Mouse (Mus musculus): ENCODE measurements around the gene S100a5. TPM values are rescaled to one million over a fixed set of nuclear protein-coding genes. Genes with fewer than 3 reads are reported as not detected.
A peak's percentile ranks its signal among the peaks of the same experiment; 100 is the strongest.

The S100a5 gene
- polyA plus RNA-seq, 1 experiment from 2014 or later: not detected

DNA sequence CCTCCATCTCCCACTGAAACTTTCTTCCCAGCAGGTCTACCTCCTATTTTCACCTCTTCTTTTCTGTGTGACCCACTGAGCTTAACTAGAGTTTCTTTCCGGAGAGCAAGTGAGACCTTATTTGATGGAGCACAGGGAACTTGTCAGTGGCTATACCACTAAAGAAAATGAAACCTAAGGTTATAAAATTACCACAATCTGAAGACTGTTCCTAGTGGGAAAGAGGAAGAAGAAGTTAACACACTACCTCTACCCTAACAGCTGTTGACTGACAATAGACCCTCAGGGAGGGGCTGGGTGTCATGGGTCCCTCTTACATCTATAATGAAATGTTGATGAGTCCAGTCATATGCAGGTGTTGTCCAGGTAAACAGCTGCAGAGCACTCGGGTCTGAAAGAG lies 23.7 kb downstream of the S100a5 start:
- no peak overlapping the region for H3K4me3 ChIP-seq (ENCODE audit: low read depth, low read length)
- no peak overlapping the region for H3K9ac ChIP-seq (replicated peaks; ENCODE audit: low read length)
- no peaks in the 10 kb centered on the region for H3K27me3 ChIP-seq (ENCODE audit: control insufficient read depth, insufficient read depth, low read length)
- no peak overlapping the region for H3K4me2 ChIP-seq (ENCODE audit: low read depth, low read length)
- ATAC-seq (replicated peaks; ENCODE audit: insufficient number of reproducible peaks, low FRiP score, low TSS enrichment, low read depth): no peak
- DNase-seq (ENCODE audit: low spot score): no peak
- no peak overlapping the region for H3K27ac ChIP-seq (replicated peaks; ENCODE audit: low read depth, low read length)
- no peaks in the 10 kb centered on the region for H3K9me3 ChIP-seq (replicated peaks; ENCODE audit: control insufficient read depth, low read length)
- H3K4me1 ChIP-seq (ENCODE audit: control insufficient read depth, insufficient read depth, low read length): no peaks in the 10 kb centered on the region
- 86% methylated on average over 2 of the region's 2 CpGs for WGBS
- H3K36me3 ChIP-seq (replicated peaks; ENCODE audit: control insufficient read depth, insufficient read depth, low read depth, low read length): no peaks in the 10 kb centered on the region

GRCm38 (mm10) chr3:90638511-90639275 lies 30.4 kb downstream of the S100a5 start:
- Histone ChIP-seq H3K4me2 (ENCODE audit: low read depth, low read length) (no peak overlapping the region), H3K9ac (replicated peaks; ENCODE audit: low read length) (no peak overlapping the region), H3K27ac (replicated peaks; ENCODE audit: low read depth, low read length) (no peak overlapping the region), H3K4me1 (ENCODE audit: control insufficient read depth, insufficient read depth, low read length) (no peaks in the 10 kb centered on the region), H3K9me3 (replicated peaks; ENCODE audit: control insufficient read depth, low read length) (no peaks in the 10 kb centered on the region), H3K36me3 (replicated peaks; ENCODE audit: control insufficient read depth, insufficient read depth, low read depth, low read length) (no peaks in the 10 kb centered on the region), H3K4me3 (ENCODE audit: low read depth, low read length) (no peak overlapping the region), H3K27me3 (ENCODE audit: control insufficient read depth, insufficient read depth, low read length) (no peaks in the 10 kb centered on the region)
- DNase-seq (ENCODE audit: low spot score) (no peak), ATAC-seq (replicated peaks; ENCODE audit: insufficient number of reproducible peaks, low FRiP score, low TSS enrichment, low read depth) (no peak)
- 60% methylated on average over 1 of the region's 1 CpGs for WGBS

DNA sequence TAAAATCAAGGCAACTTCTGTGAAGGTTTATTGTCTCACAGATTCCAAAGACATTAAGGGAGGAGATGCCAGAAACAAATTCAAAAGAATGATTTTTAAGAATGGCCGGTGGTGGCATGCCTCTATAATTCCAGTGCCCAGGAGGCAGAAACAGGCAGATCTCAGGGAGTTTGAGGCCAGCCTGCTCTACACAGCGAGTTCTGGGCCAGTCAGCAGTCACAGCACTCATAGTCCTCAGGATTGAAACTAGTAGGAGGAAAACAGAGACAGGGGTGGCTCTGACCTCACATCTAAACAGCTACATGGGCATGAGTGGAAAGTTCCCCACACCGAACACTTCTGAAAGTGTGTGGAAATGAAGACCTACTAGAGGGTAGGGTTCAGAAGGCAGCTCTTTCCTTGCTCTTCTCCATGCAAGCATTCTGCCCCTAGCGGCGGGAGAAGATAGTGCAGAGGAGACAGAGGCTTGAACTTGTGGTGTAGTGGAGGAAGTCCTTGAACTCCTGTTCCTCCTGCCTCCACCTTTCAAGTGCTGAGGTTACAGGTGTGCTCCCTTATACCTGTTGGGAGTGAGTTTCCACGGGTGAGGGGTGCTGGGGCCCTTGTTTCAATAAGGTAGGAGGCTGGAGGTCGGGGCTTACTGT lies 31.3 kb downstream of the S100a5 start:
- H3K27me3 ChIP-seq (ENCODE audit: control insufficient read depth, insufficient read depth, low read length): no peaks in the 10 kb centered on the region
- peak; percentile 55 for DNase-seq (ENCODE audit: low spot score)
- 56% methylated on average over 7 of the region's 7 CpGs for WGBS

DNA sequence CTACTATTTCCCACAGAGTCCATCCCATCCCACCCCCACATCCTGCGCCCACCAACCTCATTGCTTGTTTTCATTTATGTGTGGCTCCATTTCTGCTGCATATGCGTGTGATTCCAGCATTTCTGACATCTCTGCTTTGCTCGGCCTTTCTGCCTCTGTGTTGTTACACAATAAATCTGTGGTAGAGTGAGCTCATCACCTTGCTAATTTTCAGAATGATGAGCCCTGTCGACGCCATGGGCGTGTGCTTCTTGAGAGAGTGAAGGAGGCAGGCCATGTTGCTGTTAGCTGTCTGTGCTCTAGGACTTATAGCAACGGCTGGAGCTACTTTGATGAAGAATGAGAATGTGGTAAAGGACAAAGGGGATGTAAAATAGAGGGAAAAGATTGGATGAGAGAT lies 32.7 kb downstream of the S100a5 start:
- Histone ChIP-seq H3K27me3 (ENCODE audit: control insufficient read depth, insufficient read depth, low read length) (no peaks in the 10 kb centered on the region), H3K9ac (replicated peaks; ENCODE audit: low read length) (no peak overlapping the region), H3K36me3 (replicated peaks; ENCODE audit: control insufficient read depth, insufficient read depth, low read depth, low read length) (no peaks in the 10 kb centered on the region), H3K4me2 (ENCODE audit: low read depth, low read length) (no peak overlapping the region), H3K4me3 (ENCODE audit: low read depth, low read length) (no peak overlapping the region), H3K27ac (replicated peaks; ENCODE audit: low read depth, low read length) (no peak overlapping the region), H3K9me3 (replicated peaks; ENCODE audit: control insufficient read depth, low read length) (no peaks in the 10 kb centered on the region), H3K4me1 (ENCODE audit: control insufficient read depth, insufficient read depth, low read length) (no peaks in the 10 kb centered on the region)
- 87% methylated on average over 7 of the region's 7 CpGs for WGBS
- ATAC-seq (replicated peaks; ENCODE audit: insufficient number of reproducible peaks, low FRiP score, low TSS enrichment, low read depth) (no peak), DNase-seq (ENCODE audit: low spot score) (no peak)

More for the DNA sequence above, 31.3 kb downstream of the S100a5 start:
- Histone ChIP-seq H3K36me3 (replicated peaks; ENCODE audit: control insufficient read depth, insufficient read depth, low read depth, low read length) (no peaks in the 10 kb centered on the region), H3K4me1 (ENCODE audit: control insufficient read depth, insufficient read depth, low read length) (no peaks in the 10 kb centered on the region), H3K27ac (replicated peaks; ENCODE audit: low read depth, low read length) (no peak overlapping the region), H3K4me3 (ENCODE audit: low read depth, low read length) (no peak overlapping the region), H3K4me2 (ENCODE audit: low read depth, low read length) (no peak overlapping the region), H3K9me3 (replicated peaks; ENCODE audit: control insufficient read depth, low read length) (no peaks in the 10 kb centered on the region), H3K9ac (replicated peaks; ENCODE audit: low read length) (no peak overlapping the region)
- no peak for ATAC-seq (replicated peaks; ENCODE audit: insufficient number of reproducible peaks, low FRiP score, low TSS enrichment, low read depth)

DNA sequence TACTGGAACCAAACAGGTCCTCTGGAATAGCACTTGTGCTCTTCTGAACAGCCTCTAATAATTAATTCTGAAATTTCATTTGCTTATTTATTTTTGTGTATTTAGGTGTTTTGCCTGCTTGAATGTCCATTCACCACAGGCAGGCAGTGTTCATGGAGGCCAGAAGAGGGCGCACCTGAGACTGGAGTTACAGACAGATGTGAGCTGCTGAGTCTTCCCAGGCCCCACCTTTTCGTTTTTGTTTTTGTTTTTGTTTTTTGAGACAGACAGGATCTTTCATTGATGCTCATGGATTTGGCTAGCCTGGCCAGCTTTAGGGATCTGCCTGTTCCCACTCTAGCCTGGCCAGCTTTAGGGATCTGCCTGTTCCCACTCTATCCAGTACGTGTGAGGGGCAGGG lies 35.9 kb downstream of the S100a5 start:
- peak; percentile 32 for DNase-seq (ENCODE audit: low spot score)
- no peak for ATAC-seq (replicated peaks; ENCODE audit: insufficient number of reproducible peaks, low FRiP score, low TSS enrichment, low read depth)
- no peak overlapping the region for H3K4me2 ChIP-seq (ENCODE audit: low read depth, low read length)

DNA sequence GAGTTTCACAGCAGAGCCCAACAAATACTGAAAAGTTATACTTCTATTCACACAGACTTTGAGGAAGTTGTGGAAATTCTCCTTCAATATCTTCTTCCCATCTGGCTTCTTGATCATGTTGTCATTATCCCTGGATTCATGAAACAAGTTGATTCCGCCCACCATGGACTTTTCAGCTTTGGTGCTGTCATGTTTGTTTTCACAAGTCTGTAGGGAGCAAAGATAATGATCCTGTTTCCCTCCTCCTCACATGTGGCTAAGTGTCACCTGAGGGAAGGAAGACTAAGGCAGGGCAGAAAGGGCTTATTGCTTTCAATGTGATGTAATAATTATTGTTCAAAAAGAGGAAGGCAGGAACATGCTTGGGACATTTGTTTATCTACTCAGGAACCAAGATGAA lies 39.0 kb downstream of the S100a5 start:
- Histone ChIP-seq H3K4me1 (ENCODE audit: control insufficient read depth, insufficient read depth, low read length) (no peaks in the 10 kb centered on the region), H3K4me2 (ENCODE audit: low read depth, low read length) (no peak overlapping the region), H3K27me3 (ENCODE audit: control insufficient read depth, insufficient read depth, low read length) (no peaks in the 10 kb centered on the region), H3K4me3 (ENCODE audit: low read depth, low read length) (no peak overlapping the region), H3K9ac (replicated peaks; ENCODE audit: low read length) (no peak overlapping the region), H3K36me3 (replicated peaks; ENCODE audit: control insufficient read depth, insufficient read depth, low read depth, low read length) (no peaks in the 10 kb centered on the region), H3K9me3 (replicated peaks; ENCODE audit: control insufficient read depth, low read length) (no peaks in the 10 kb centered on the region), H3K27ac (replicated peaks; ENCODE audit: low read depth, low read length) (no peak overlapping the region)
- DNase-seq (ENCODE audit: low spot score) (no peak), ATAC-seq (replicated peaks; ENCODE audit: insufficient number of reproducible peaks, low FRiP score, low TSS enrichment, low read depth) (no peak)
- 85% methylated on average over 1 of the region's 1 CpGs for WGBS

More for the DNA sequence above, 35.9 kb downstream of the S100a5 start:
- no peaks in the 10 kb centered on the region for H3K27me3 ChIP-seq (ENCODE audit: control insufficient read depth, insufficient read depth, low read length)
- no peak overlapping the region for H3K4me3 ChIP-seq (ENCODE audit: low read depth, low read length)
- H3K9me3 ChIP-seq (replicated peaks; ENCODE audit: control insufficient read depth, low read length): no peaks in the 10 kb centered on the region
- no peak overlapping the region for H3K9ac ChIP-seq (replicated peaks; ENCODE audit: low read length)
- H3K36me3 ChIP-seq (replicated peaks; ENCODE audit: control insufficient read depth, insufficient read depth, low read depth, low read length): no peaks in the 10 kb centered on the region
- H3K27ac ChIP-seq (replicated peaks; ENCODE audit: low read depth, low read length): no peak overlapping the region
- WGBS: 53% methylated on average over 3 of the region's 3 CpGs
- no peaks in the 10 kb centered on the region for H3K4me1 ChIP-seq (ENCODE audit: control insufficient read depth, insufficient read depth, low read length)

DNA sequence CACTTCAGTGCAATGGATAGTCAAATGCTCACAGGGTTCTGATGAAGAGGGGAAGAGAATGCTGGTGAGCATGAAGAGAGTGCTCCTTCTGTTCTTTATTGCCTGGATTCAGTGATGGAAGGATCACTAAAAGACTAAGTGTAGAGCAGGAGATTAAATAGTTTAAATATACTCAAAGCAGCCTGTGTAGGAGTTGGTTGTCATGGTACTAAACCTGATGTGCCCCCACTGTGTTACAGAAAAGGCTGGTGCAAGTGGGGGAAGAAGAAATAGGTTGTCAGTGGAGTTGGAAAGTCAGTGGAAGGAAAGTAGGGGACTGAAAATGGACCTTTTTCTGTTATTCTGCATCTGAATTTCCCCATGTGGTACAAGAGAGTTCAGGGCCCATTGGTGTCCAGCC lies 40.7 kb downstream of the S100a5 start:
- ATAC-seq (replicated peaks; ENCODE audit: insufficient number of reproducible peaks, low FRiP score, low TSS enrichment, low read depth): no peak
- Histone ChIP-seq H3K27ac (replicated peaks; ENCODE audit: low read depth, low read length) (no peak overlapping the region), H3K4me3 (ENCODE audit: low read depth, low read length) (no peak overlapping the region)

DNA sequence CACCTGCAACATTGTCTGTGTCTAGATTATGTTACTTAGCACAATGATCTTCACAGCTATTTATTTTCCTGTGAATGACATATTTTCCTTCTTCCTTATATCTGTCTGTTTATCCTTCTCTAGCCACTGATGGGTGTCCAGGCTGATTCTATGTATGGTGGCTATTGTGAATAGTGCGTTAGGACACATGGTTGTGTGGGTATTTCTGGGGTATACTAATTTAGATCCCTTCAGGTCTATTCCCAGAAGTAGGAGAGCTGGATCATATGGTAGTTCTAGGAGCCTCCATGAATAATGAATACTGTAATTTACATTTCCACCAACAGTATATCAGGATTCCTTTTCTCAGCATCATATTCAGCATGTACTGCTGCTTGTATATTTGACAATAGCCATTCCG lies 41.5 kb downstream of the S100a5 start:
- DNase-seq (ENCODE audit: low spot score) (no peak), ATAC-seq (replicated peaks; ENCODE audit: insufficient number of reproducible peaks, low FRiP score, low TSS enrichment, low read depth) (no peak)
- no peaks in the 10 kb centered on the region for H3K27me3 ChIP-seq (ENCODE audit: control insufficient read depth, insufficient read depth, low read length)
- 92% methylated on average over 2 of the region's 2 CpGs for WGBS
- H3K4me1 ChIP-seq (ENCODE audit: control insufficient read depth, insufficient read depth, low read length): no peaks in the 10 kb centered on the region
- H3K4me2 ChIP-seq (ENCODE audit: low read depth, low read length): no peak overlapping the region
- H3K9ac ChIP-seq (replicated peaks; ENCODE audit: low read length): no peak overlapping the region
- H3K36me3 ChIP-seq (replicated peaks; ENCODE audit: control insufficient read depth, insufficient read depth, low read depth, low read length): no peaks in the 10 kb centered on the region
- H3K27ac ChIP-seq (replicated peaks; ENCODE audit: low read depth, low read length): no peak overlapping the region
- H3K4me3 ChIP-seq (ENCODE audit: low read depth, low read length): no peak overlapping the region
- no peaks in the 10 kb centered on the region for H3K9me3 ChIP-seq (replicated peaks; ENCODE audit: control insufficient read depth, low read length)

More for the DNA sequence above, 40.7 kb downstream of the S100a5 start:
- no peak overlapping the region for H3K4me2 ChIP-seq (ENCODE audit: low read depth, low read length)
- H3K4me1 ChIP-seq (ENCODE audit: control insufficient read depth, insufficient read depth, low read length): no peaks in the 10 kb centered on the region
- H3K36me3 ChIP-seq (replicated peaks; ENCODE audit: control insufficient read depth, insufficient read depth, low read depth, low read length): no peaks in the 10 kb centered on the region
- no peak for DNase-seq (ENCODE audit: low spot score)
- H3K9ac ChIP-seq (replicated peaks; ENCODE audit: low read length): no peak overlapping the region
- H3K27me3 ChIP-seq (ENCODE audit: control insufficient read depth, insufficient read depth, low read length): no peaks in the 10 kb centered on the region
- H3K9me3 ChIP-seq (replicated peaks; ENCODE audit: control insufficient read depth, low read length): no peaks in the 10 kb centered on the region
